Comparison of ENCODE assay signal across 20 mouse cellular contexts in genomic region chr10:121926094-121926493, GRCm38 (mm10).
DNase-seq lines count a peak whose midpoint lies in the region; ATAC-seq lines count a peak whose summit lies in the region.
"Had no signal": no experiment of that assay in that cellular context is flagged by ENCODE, and none has a peak within 500 bp of the region (broad histone marks: within the 10 kb centered on the region; RNA-seq: fewer than 3 reads in every experiment).

No protein-coding gene starts in this region.

- WGBS in hindbrain, embryonic 15.5 days, result 74% methylated on average over 3 of the region's 3 CpGs
- 78% methylated on average over 3 of the region's 3 CpGs for WGBS in hindbrain, embryonic 12.5 days
- 75% methylated on average over 3 of the region's 3 CpGs for WGBS in midbrain, embryonic 15.5 days
- WGBS in midbrain, embryonic 11.5 days, result 89% methylated on average over 3 of the region's 3 CpGs
- 52% methylated on average over 3 of the region's 3 CpGs for WGBS in limb, embryonic 15.5 days
- WGBS in liver, embryonic 11.5 days, result 91% methylated on average over 3 of the region's 3 CpGs

- H3K36me3 ChIP-seq in hindbrain, embryonic 15.5 days, result peaks cover 9% of the 10 kb centered on the region
- H3K36me3 ChIP-seq in hindbrain, embryonic 12.5 days, result peaks cover 16% of the 10 kb centered on the region
- peaks cover 4% of the 10 kb centered on the region; the same call in 1 of the 2 replicates for H3K36me3 ChIP-seq in midbrain, embryonic 15.5 days (replicated peaks)
- H3K36me3 ChIP-seq in midbrain, embryonic 11.5 days (ENCODE audit: control insufficient read depth, insufficient read depth, low read length), result no peaks in the 10 kb centered on the region
- H3K36me3 ChIP-seq in limb, embryonic 15.5 days, result 0 out of 2 replicates have a peak, but pooled peaks cover 5% of the 10 kb centered on the region
- H3K36me3 ChIP-seq in liver, embryonic 11.5 days (ENCODE audit: control insufficient read depth, insufficient read depth, low read length), result no peaks in the 10 kb centered on the region

- no peak overlapping the region for H3K4me3 ChIP-seq in hindbrain, embryonic 15.5 days
- H3K4me3 ChIP-seq in hindbrain, embryonic 12.5 days, result no peak overlapping the region
- no peak overlapping the region for H3K4me3 ChIP-seq in midbrain, embryonic 15.5 days
- no peak overlapping the region for H3K4me3 ChIP-seq in midbrain, embryonic 11.5 days (ENCODE audit: low read depth, low read length)
- H3K4me3 ChIP-seq in limb, embryonic 15.5 days, result no peak overlapping the region
- no peak overlapping the region for H3K4me3 ChIP-seq in liver, embryonic 11.5 days (ENCODE audit: low read depth, low read length)
- H3K4me3 ChIP-seq: forebrain, embryonic 12.5 days; heart, adult 2 months; midbrain, embryonic 10.5 days had no signal

- H3K9ac ChIP-seq in hindbrain, embryonic 15.5 days, result no peak overlapping the region
- no peak overlapping the region for H3K9ac ChIP-seq in hindbrain, embryonic 12.5 days
- no peak overlapping the region for H3K9ac ChIP-seq in midbrain, embryonic 15.5 days
- H3K9ac ChIP-seq in midbrain, embryonic 11.5 days (ENCODE audit: low read length), result no peak overlapping the region
- H3K9ac ChIP-seq in limb, embryonic 15.5 days, result no peak overlapping the region
- no peak overlapping the region for H3K9ac ChIP-seq in liver, embryonic 11.5 days (ENCODE audit: low read depth, low read length)
- H3K9ac ChIP-seq: forebrain, embryonic 12.5 days; liver, postnatal 0 days had no signal

- no peak overlapping the region for H3K4me2 ChIP-seq in hindbrain, embryonic 15.5 days
- no peak overlapping the region for H3K4me2 ChIP-seq in hindbrain, embryonic 12.5 days (replicated peaks)
- H3K4me2 ChIP-seq in midbrain, embryonic 15.5 days, result no peak overlapping the region
- no peak overlapping the region for H3K4me2 ChIP-seq in midbrain, embryonic 11.5 days
- H3K4me2 ChIP-seq in limb, embryonic 15.5 days, result no peak overlapping the region
- no peak overlapping the region for H3K4me2 ChIP-seq in liver, embryonic 11.5 days
- H3K4me2 ChIP-seq: forebrain, embryonic 12.5 days had no signal

- no peaks in the 10 kb centered on the region for H3K27me3 ChIP-seq in hindbrain, embryonic 15.5 days
- no peaks in the 10 kb centered on the region for H3K27me3 ChIP-seq in hindbrain, embryonic 12.5 days
- no peaks in the 10 kb centered on the region for H3K27me3 ChIP-seq in midbrain, embryonic 15.5 days (replicated peaks)
- H3K27me3 ChIP-seq in midbrain, embryonic 11.5 days (ENCODE audit: control insufficient read depth, insufficient read depth, low read length), result no peaks in the 10 kb centered on the region
- no peaks in the 10 kb centered on the region for H3K27me3 ChIP-seq in limb, embryonic 15.5 days
- H3K27me3 ChIP-seq in liver, embryonic 11.5 days (replicated peaks; ENCODE audit: control insufficient read depth, insufficient read depth, low read length), result no peaks in the 10 kb centered on the region
- H3K27me3 ChIP-seq: forebrain, embryonic 12.5 days had no signal

- no peaks in the 10 kb centered on the region for H3K4me1 ChIP-seq in hindbrain, embryonic 15.5 days (replicated peaks)
- no peaks in the 10 kb centered on the region for H3K4me1 ChIP-seq in hindbrain, embryonic 12.5 days
- no peaks in the 10 kb centered on the region for H3K4me1 ChIP-seq in midbrain, embryonic 15.5 days
- no peaks in the 10 kb centered on the region for H3K4me1 ChIP-seq in midbrain, embryonic 11.5 days (ENCODE audit: control insufficient read depth, insufficient read depth, low read length)
- peaks cover 12% of the 10 kb centered on the region; the same call in 1 of the 2 replicates for H3K4me1 ChIP-seq in limb, embryonic 15.5 days
- H3K4me1 ChIP-seq in liver, embryonic 11.5 days (replicated peaks; ENCODE audit: control insufficient read depth, insufficient read depth, low read length), result no peaks in the 10 kb centered on the region
- H3K4me1 ChIP-seq: forebrain, embryonic 12.5 days; midbrain, embryonic 10.5 days had no signal

- no peak for DNase-seq in midbrain, embryonic 11.5 days (ENCODE audit: low spot score, missing footprints)
- DNase-seq in liver, embryonic 11.5 days (ENCODE audit: low spot score), result no peak
- DNase-seq: cerebellum, adult 18-20 months; cerebellum, postnatal 36 days; gastrocnemius, postnatal 14 days; heart, adult 2 months; heart, postnatal 14 days; kidney, adult 2 months; kidney, postnatal 36 days; liver; liver, postnatal 0 days; lung, postnatal 4 days; right cerebral cortex, postnatal 25 days had no signal

- H3K9me3 ChIP-seq in hindbrain, embryonic 15.5 days, result no peaks in the 10 kb centered on the region
- no peaks in the 10 kb centered on the region for H3K9me3 ChIP-seq in hindbrain, embryonic 12.5 days (replicated peaks)
- H3K9me3 ChIP-seq in midbrain, embryonic 15.5 days, result no peaks in the 10 kb centered on the region
- H3K9me3 ChIP-seq in midbrain, embryonic 11.5 days (ENCODE audit: control insufficient read depth, low read length), result no peaks in the 10 kb centered on the region
- no peaks in the 10 kb centered on the region for H3K9me3 ChIP-seq in limb, embryonic 15.5 days
- H3K9me3 ChIP-seq in liver, embryonic 11.5 days (ENCODE audit: control insufficient read depth, low read length), result no peaks in the 10 kb centered on the region
- H3K9me3 ChIP-seq: forebrain, embryonic 12.5 days; midbrain, embryonic 10.5 days had no signal

- peak; percentile 42; the same call in 1 of the 2 replicates for ATAC-seq in hindbrain, embryonic 15.5 days (ENCODE audit: low FRiP score, low read depth)
- no peak for ATAC-seq in hindbrain, embryonic 12.5 days (ENCODE audit: low FRiP score)
- ATAC-seq in midbrain, embryonic 15.5 days (replicated peaks), result 0 out of 2 replicates have a peak, but pooled peaks have one; percentile 4
- ATAC-seq in midbrain, embryonic 11.5 days (ENCODE audit: low FRiP score), result no peak
- peak; percentile 78 for ATAC-seq in limb, embryonic 15.5 days (ENCODE audit: insufficient number of reproducible peaks, low FRiP score, low TSS enrichment, low read depth)
- no peak for ATAC-seq in megakaryocyte-erythroid progenitor cell, adult 5-6 weeks (replicated peaks; ENCODE audit: low FRiP score, low TSS enrichment, poor library complexity, severe bottlenecking)
- ATAC-seq in liver, embryonic 11.5 days (replicated peaks; ENCODE audit: low FRiP score), result no peak
- ATAC-seq: liver, postnatal 0 days had no signal

- H3K27ac ChIP-seq in hindbrain, embryonic 15.5 days (replicated peaks), result no peak overlapping the region
- no peak overlapping the region for H3K27ac ChIP-seq in hindbrain, embryonic 12.5 days
- no peak overlapping the region for H3K27ac ChIP-seq in midbrain, embryonic 15.5 days
- H3K27ac ChIP-seq in midbrain, embryonic 11.5 days (ENCODE audit: low read depth, low read length), result no peak overlapping the region
- peak overlapping the region; percentile 23 for H3K27ac ChIP-seq in limb, embryonic 15.5 days
- H3K27ac ChIP-seq in liver, embryonic 11.5 days (ENCODE audit: low read depth, low read length), result no peak overlapping the region
- H3K27ac ChIP-seq: forebrain, embryonic 12.5 days; heart, adult 2 months; midbrain, embryonic 10.5 days had no signal

Comparison
In these comparisons a context has a peak if more than half of its experiments do, and no peak if none do; other contexts are left out.
1. ATAC-seq: peak in hindbrain, embryonic 15.5 days (single experiment), midbrain, embryonic 15.5 days (single experiment) and limb, embryonic 15.5 days (single experiment); none in hindbrain, embryonic 12.5 days (single experiment), midbrain, embryonic 11.5 days (single experiment), megakaryocyte-erythroid progenitor cell, adult 5-6 weeks (single experiment) and liver, embryonic 11.5 days (single experiment).